Mouse (Mus musculus) forebrain, embryonic 13.5 days (tissue): Measurements from ENCODE around the gene Wdr77. TPM values are rescaled to one million over a fixed set of nuclear protein-coding genes. Genes with fewer than 3 reads are reported as not detected.
"Not testable (repeated sequence)": the region's sequence is repeated elsewhere in the genome, so short reads cannot be mapped to it uniquely, and the experiment has no call there.

Source experiments
- ATAC-seq: fragments of 200-750 bp; cut with Nextera tagmentation; 2 replicates; pipeline ENCODE4 v1.8.0; 2017
- H3K27ac ChIP-seq: fragments of 300-500 bp; sonication (generic); 2 replicates; pipeline ENCODE4 v1.5.1; 2015; ENCODE audit warnings: inconsistent platforms, mild to moderate bottlenecking, moderate library complexity
- H3K27me3 ChIP-seq: fragments of 300-500 bp; sonication (generic); 2 replicates; pipeline ENCODE4 v1.6.1; 2015; ENCODE audit warnings: mild to moderate bottlenecking, inconsistent platforms
- H3K36me3 ChIP-seq: fragments of 300-500 bp; sonication (generic); 2 replicates; pipeline ENCODE4 v1.6.1; 2015; ENCODE audit warnings: mild to moderate bottlenecking, inconsistent platforms; ENCODE audit not compliant: poor library complexity, severe bottlenecking
- H3K4me1 ChIP-seq: fragments of 300-500 bp; sonication (generic); 2 replicates; pipeline ENCODE4 v1.6.1; 2015; ENCODE audit warnings: inconsistent platforms
- H3K4me2 ChIP-seq: fragments of 300-500 bp; sonication (generic); 2 replicates; pipeline ENCODE4 v1.6.1; 2015; ENCODE audit warnings: inconsistent platforms, mild to moderate bottlenecking, moderate library complexity
- H3K4me3 ChIP-seq: fragments of 300-500 bp; sonication (generic); 2 replicates; pipeline ENCODE4 v1.5.1; 2015; ENCODE audit warnings: mild to moderate bottlenecking, inconsistent platforms
- H3K9ac ChIP-seq: fragments of 300-500 bp; sonication (generic); 2 replicates; pipeline ENCODE4 v1.6.1; 2015; ENCODE audit warnings: mild to moderate bottlenecking, inconsistent platforms
- H3K9me3 ChIP-seq: fragments of 300-500 bp; sonication (generic); replicated peaks from 2 replicates; pipeline ENCODE4 v1.6.1; 2016; ENCODE audit warnings: inconsistent platforms
- WGBS: fragments of 180-500 bp; shearing (Covaris S2); methylation state at CpG from one replicate; pipeline ENCODE4 v1.1.7; 2015; 5-methylcytosine and 5-hydroxymethylcytosine counted together
- polyA plus RNA-seq: library from polyadenylated mRNA; unstranded; fragments of >200 nt; fragmentation: Nextera tagmentation; extraction: Ambion mirVana; gene quantifications from 2 replicates; pipeline ENCODE4 v1.2.1, GENCODE M21; 2015

The Wdr77 gene
- 113 and 122 TPM in 2 replicates for polyA plus RNA-seq

DNA sequence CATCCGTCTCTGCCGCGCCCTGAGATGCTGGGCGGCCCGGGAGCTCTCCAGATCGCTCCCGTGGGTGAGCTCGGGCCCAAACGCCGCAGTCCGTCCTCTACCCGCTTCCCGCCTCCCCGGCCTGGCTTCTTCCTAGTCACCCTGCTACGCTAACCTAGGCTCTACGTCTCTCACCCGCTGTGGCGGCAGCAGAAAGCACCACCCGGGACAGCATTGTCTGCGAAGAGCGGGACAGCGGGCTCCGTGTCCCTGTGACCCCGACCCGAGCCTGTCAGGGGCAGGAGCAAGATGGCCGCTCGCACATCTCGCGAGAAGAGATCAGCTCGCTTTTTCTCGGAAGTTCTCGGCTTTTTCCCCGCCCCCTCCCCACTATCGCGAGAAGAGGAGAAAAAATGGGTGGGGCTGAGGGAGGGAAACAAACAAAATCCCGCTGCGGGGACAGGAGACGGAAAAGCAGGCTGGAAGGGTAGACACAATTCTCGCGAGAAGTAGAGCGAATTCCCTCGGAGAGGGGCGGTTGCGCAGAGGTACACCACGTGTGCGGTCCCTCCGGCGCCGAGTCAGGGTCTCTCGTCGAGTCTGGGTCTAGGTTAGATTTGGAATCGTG lies at the start of gene Wdr77:
Gene Wdr77 (plus strand): TSS at position 396 of the 607 bp plus-strand sequence.
- no peaks in the 10 kb centered on the region for H3K27me3 ChIP-seq
- peak within 1 kb of the TSS; percentile 91 for H3K4me3 ChIP-seq
- peak; percentile 98 for ATAC-seq
- no peaks in the 10 kb centered on the region for H3K9me3 ChIP-seq
- H3K4me2 ChIP-seq, result peak within 1 kb of the TSS; percentile 86
- peak within 1 kb of the TSS; percentile 87 for H3K27ac ChIP-seq
- peaks cover 31% of the 10 kb centered on the region for H3K4me1 ChIP-seq
- H3K36me3 ChIP-seq, result peaks cover 48% of the 10 kb centered on the region
- peak within 1 kb of the TSS; percentile 95 for H3K9ac ChIP-seq
- under 1% methylated on average over 52 of the region's 52 CpGs for WGBS

DNA sequence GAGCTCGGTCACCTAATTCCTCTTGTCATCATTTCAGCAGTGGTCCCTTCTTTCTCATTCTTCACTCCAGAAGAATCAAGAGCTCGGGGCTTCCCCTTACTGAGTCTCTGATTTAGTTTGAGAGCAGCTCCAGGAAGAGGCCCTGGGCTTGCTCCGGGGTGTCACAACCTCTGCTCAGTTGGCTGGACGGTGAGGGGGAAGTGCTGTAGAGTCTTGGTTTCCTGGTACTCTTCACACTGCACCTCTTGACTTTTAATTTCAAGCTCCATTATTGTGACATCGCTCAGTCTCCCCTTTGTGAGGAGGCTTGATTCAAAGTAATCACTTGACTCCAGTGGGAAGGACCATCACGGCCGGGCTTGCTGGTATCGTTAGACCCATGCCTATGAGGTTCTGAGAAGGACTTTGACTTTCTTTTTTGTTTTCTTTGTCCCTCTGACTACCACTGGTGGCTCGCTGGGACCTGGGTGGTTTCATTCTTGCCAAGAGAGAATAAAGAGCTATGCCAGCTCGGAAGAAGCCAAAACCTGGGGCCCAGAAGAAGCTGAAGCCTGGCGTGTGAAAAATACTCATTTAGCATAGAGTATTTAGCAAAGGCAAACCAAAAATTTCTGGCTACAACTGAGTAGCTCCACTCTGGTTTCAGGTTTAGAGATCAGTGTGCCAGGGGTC lies 48.5 kb upstream of the Wdr77 start:
- Histone ChIP-seq H3K4me1 (peaks cover 4% of the 10 kb centered on the region; the same call in 1 of the 2 replicates), H3K4me3 (no peak overlapping the region), H3K27ac (no peak overlapping the region), H3K27me3 (no peaks in the 10 kb centered on the region), H3K4me2 (no peak overlapping the region), H3K36me3 (no peaks in the 10 kb centered on the region), H3K9ac (no peak overlapping the region), H3K9me3 (no peaks in the 10 kb centered on the region)
- WGBS, result 78% methylated on average over 11 of the region's 11 CpGs
- ATAC-seq, result no peak

DNA sequence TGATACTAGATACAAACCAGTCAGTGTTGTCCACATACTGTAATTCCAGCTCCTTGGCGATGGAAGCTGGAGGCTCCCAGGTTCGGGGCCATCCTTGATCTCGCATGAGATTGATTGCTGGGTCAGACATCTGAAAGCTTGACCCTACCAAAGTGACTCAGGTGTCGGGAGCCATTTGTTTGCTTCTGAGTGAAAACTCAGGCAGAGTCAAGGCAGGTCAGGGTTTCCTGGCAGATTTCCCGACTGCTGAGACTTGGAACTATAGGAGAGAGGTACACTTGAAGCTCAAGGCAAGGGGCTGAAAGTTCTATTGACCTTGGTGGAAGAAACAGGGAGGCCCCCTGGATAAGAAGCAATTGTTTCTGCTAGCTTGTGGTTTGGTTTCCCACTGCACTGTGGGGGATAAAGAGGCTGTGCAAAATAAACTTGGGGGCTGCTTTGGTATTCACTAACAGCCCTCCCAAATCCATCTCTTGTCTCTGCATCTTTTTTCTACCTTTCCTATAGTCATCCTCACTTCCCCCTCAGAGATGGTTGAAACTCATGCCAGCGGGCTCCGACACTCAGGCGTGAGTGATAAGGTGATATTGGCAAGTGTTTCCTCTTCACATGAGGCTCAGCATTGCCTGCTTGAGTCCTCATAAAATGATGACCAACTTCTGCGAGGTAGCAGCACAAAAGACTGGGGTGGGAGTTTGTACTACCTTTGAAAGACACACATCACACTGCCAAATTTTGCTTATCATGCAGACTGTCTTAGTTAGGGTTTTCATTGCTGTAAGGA lies 46.9 kb upstream of the Wdr77 start:
- H3K36me3 ChIP-seq, result no peaks in the 10 kb centered on the region
- H3K27me3 ChIP-seq, result no peaks in the 10 kb centered on the region
- ATAC-seq, result no peak
- WGBS, result 84% methylated on average over 9 of the region's 9 CpGs
- no peak overlapping the region for H3K4me3 ChIP-seq
- H3K27ac ChIP-seq, result no peak overlapping the region
- H3K9ac ChIP-seq, result no peak overlapping the region
- H3K4me2 ChIP-seq, result no peak overlapping the region
- peaks cover 4% of the 10 kb centered on the region; the same call in 1 of the 2 replicates for H3K4me1 ChIP-seq
- H3K9me3 ChIP-seq, result no peaks in the 10 kb centered on the region

DNA sequence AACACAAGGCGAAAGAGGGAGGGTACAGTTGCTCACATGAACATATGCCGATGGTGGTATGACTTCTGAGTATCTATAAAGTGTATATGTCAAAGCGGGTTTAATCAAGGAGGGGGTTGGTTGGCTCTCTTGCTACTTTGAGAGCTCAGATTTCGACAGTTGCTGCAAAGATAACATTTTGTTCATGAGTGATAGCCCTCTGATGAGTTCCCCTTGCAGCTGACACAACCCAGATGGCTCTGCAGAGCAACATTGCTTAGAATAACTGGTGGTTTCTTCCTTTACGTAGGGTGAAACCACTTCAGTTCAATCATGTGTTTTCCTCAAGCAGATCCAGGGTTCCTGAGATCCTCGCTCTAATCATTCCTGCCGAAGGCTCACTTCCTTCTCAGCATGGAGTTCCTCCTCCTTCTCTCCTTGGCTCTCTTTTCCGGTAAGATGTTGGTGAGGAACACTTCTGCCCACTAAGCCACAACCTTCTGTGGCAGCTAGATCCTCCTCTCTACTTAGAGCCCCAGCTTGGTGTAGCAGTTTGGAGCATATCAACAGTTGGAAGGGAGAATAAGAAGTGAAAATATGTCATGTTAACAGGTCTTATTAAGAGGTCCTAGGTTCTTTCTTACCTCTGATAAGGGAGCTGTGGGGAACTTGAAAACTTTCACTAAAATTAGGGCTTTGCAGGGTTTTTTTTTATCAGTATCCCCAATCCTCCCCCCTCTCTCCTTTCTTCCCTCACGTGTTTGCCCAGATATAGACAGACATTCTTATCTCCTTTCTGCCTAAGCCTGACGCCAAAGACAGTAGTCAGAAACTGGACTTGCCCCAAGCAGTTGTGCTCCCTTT lies 45.1 kb upstream of the Wdr77 start:
- WGBS, result 82% methylated on average over 10 of the region's 10 CpGs
- Histone ChIP-seq H3K27ac (no peak overlapping the region), H3K4me3 (no peak overlapping the region), H3K4me2 (no peak overlapping the region), H3K9ac (no peak overlapping the region), H3K36me3 (no peaks in the 10 kb centered on the region), H3K9me3 (no peaks in the 10 kb centered on the region), H3K27me3 (no peaks in the 10 kb centered on the region), H3K4me1 (no peaks in the 10 kb centered on the region)
- no peak for ATAC-seq

DNA sequence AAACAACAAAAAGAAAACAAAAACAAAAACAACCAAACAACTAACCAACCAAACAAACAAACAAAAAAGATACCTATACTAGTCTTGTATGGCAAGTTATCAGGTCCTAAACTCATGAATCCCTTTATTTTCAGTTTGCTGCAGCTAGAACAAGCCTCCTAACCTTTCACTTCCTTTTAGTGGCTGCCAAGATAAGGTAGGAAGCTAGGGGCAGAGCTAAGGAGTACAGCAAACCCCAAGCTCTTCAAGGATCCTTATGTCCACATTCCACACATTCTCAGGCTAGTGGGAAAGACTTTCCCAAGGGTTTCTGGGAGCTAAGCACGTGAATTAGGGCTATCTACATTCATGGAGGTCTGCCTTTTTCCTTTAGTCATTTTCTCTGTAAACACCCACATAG lies 43.9 kb upstream of the Wdr77 start:
- H3K9ac ChIP-seq, result no peak overlapping the region
- no peaks in the 10 kb centered on the region for H3K36me3 ChIP-seq
- no peak overlapping the region for H3K4me2 ChIP-seq
- no peak overlapping the region for H3K27ac ChIP-seq
- 53% methylated on average over 1 of the region's 1 CpGs for WGBS
- no peak overlapping the region for H3K4me3 ChIP-seq
- no peaks in the 10 kb centered on the region for H3K4me1 ChIP-seq
- no peaks in the 10 kb centered on the region for H3K27me3 ChIP-seq
- no peak for ATAC-seq
- no peaks in the 10 kb centered on the region for H3K9me3 ChIP-seq

DNA sequence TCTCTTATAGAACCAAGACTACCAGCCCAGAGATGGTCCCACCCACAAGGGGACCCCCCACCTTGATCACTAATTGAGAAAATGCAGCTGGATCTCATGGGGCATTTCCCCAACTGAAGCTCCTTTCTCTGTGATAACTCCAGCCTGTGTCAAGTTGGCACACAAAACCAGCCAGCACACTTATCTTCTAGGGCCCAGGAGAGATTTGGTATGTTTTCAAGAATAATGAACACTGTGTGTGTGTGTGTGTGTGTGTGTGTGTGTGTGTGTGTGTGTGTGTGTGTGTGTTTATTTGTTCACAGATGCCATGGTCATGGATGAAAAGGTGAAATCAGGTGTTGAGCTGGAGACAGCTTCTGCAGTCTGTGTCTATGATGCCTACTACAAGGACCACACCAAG lies 42.7 kb upstream of the Wdr77 start:
- not testable (repeated sequence) for H3K4me3 ChIP-seq, H3K9me3 ChIP-seq, ATAC-seq, H3K4me1 ChIP-seq, H3K27ac ChIP-seq, H3K9ac ChIP-seq, H3K36me3 ChIP-seq, H3K4me2 ChIP-seq, H3K27me3 ChIP-seq

DNA sequence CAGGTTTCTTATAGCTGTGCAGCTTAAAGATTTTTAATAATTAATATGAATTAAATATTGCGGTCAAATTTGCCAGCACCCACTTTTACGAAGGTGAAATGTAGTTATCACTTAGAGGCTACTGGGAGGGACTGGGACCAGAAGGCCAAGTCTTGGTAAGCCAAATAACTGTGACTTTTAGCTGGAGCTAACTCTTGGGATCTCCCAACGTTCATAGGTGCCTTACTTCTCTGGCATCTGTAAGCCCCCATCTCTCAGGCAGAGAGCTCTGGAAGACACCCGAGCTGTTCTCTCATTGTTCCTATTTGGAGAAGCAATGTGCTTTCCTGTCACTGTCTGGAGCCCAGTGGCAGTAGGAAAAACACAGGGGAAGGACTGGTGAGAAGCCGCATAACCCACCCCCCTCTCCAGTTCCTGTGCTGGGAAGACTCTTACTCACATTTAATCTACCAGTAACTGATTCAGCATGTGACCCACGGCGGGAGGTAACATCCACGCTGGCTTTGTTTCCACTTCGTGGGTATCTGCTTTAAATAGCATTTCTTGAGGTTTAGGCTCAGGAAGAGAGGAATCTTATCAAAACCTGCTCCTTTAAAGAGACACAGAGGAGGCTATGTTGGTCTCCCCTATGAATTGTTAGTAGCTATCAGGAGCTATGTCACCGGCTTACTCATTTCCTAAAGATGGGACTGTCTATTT lies 41.4 kb upstream of the Wdr77 start:
- Histone ChIP-seq H3K9ac (no peak overlapping the region), H3K9me3 (no peaks in the 10 kb centered on the region), H3K36me3 (no peaks in the 10 kb centered on the region), H3K4me2 (no peak overlapping the region), H3K27ac (no peak overlapping the region), H3K27me3 (no peaks in the 10 kb centered on the region), H3K4me1 (no peaks in the 10 kb centered on the region), H3K4me3 (no peak overlapping the region)
- ATAC-seq, result no peak
- WGBS, result 70% methylated on average over 10 of the region's 10 CpGs

DNA sequence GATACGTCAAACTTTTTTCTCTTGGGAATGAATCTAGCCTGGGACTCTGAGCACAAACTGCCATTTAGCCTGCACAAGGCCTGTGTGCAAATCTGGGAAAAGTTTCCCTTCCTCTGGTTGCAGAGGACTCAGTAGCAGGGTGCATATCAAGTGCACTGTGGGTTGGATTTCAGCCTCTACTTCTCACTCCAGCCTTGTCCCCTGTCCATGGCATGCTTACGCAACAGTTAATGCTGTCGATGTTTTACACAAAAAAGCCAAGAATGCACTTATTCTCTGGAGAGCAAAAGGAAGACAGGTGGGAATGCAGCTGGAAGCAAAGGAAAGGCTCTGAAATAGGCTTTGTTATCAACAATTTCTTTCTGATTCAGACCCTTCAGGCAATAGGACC lies 40.8 kb upstream of the Wdr77 start:
- H3K27ac ChIP-seq, result no peak overlapping the region
- H3K9me3 ChIP-seq, result no peaks in the 10 kb centered on the region
- H3K27me3 ChIP-seq, result no peaks in the 10 kb centered on the region
- H3K4me2 ChIP-seq, result no peak overlapping the region
- no peak overlapping the region for H3K9ac ChIP-seq
- 83% methylated on average over 3 of the region's 3 CpGs for WGBS
- H3K36me3 ChIP-seq, result no peaks in the 10 kb centered on the region
- H3K4me1 ChIP-seq, result no peaks in the 10 kb centered on the region
- no peak for ATAC-seq
- H3K4me3 ChIP-seq, result no peak overlapping the region

DNA sequence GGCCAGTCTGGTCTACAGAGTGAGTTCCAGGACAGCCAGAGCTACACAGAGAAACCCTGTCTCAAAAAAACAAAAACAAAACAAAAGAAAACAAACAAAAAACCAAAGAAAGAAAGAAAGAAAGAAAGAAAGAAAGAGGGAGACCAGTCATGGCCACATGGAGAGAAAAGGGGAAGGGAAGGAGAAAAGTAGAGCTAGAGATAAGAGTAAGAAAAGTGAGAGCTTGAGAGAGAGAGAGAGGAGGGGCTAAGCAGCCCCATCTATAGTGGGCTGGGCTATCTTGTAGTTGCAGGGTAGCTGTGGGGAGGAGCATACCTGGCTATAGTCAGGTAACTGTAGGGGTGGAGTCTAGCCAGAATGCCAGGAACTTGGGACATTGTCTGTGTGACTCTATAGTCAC lies 38.4 kb upstream of the Wdr77 start:
- H3K27me3 ChIP-seq, H3K9ac ChIP-seq, H3K4me1 ChIP-seq, H3K4me3 ChIP-seq, H3K27ac ChIP-seq, H3K9me3 ChIP-seq, H3K36me3 ChIP-seq, H3K4me2 ChIP-seq, ATAC-seq: not testable (repeated sequence)

DNA sequence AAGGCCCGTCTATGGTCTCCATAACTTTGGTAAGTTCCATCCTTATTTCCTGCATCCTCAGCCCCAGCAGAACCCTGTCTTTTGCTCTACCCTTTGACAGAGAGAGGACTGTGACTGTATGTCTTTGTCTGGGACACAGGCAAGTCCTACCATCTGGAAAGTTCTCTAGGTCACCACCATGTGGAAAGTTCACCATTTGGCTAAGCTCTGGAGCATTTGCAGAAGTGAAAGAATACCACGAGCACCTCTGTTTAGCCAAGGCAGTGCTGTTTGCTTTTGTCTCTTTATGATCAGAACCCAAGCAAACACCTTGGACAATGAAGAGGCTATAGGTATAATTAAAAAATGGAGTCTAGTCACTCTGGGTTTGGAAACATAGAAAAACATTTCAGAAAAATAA lies 37.2 kb upstream of the Wdr77 start:
- WGBS, result 82% methylated on average over 2 of the region's 2 CpGs
- no peaks in the 10 kb centered on the region for H3K9me3 ChIP-seq
- H3K4me1 ChIP-seq, result no peaks in the 10 kb centered on the region
- no peak for ATAC-seq
- H3K27me3 ChIP-seq, result no peaks in the 10 kb centered on the region
- H3K36me3 ChIP-seq, result no peaks in the 10 kb centered on the region
- H3K4me3 ChIP-seq, result no peak overlapping the region
- no peak overlapping the region for H3K9ac ChIP-seq
- H3K4me2 ChIP-seq, result no peak overlapping the region
- no peak overlapping the region for H3K27ac ChIP-seq

DNA sequence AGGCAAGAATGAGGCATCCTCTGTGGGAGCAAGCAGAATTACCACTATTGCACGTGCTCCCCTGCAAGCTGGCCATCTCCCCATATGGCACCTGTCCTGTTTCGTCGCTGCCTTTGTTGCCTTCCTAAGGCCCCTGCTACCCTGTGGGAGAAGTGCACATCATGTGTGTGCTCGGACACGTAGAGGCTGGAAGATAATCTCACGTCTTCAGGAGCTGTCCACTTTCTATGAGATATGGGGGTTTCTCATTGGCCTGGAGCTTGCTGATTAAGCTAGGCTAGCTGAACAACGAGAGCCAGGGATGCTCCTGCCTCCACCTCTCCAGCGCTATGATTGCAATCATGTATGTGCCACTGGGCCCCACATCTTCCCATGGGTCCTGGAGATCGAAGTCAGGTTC lies 34.6 kb upstream of the Wdr77 start:
- no peaks in the 10 kb centered on the region for H3K9me3 ChIP-seq
- no peak for ATAC-seq
- 86% methylated on average over 9 of the region's 9 CpGs for WGBS
- H3K36me3 ChIP-seq, result no peaks in the 10 kb centered on the region
- H3K4me3 ChIP-seq, result no peak overlapping the region
- H3K9ac ChIP-seq, result no peak overlapping the region
- H3K27me3 ChIP-seq, result no peaks in the 10 kb centered on the region
- H3K4me1 ChIP-seq, result no peaks in the 10 kb centered on the region
- no peak overlapping the region for H3K27ac ChIP-seq
- H3K4me2 ChIP-seq, result no peak overlapping the region
